Mouse (Mus musculus) kidney, adult 11 months (tissue): ENCODE measurements around the gene Ifnab.
A peak's percentile ranks its signal among the peaks of the same experiment; 100 is the strongest.

ENCODE experiments used
- DNase-seq: peaks from one replicate; pipeline ENCODE4 v3.0.0; 2022

The Ifnab gene

DNA sequence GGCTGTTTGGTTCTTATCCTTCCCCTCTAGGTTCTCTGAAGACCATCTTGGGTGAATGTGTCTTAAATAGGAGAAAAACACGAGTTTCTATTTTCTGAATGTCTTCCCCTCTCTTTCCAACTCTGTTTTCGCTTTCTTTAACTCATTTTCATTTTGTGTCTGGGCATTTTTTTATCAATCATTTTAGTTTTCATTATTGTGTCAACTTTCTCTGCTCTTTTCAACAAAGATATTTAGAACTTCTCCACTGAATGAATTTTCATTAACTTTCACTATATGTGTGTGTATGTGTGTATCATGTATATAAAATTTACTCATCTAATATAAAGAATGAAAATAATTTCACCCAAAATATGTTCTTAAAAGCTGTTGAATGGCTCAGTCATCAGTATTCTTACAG is at the start of gene Ifnab:
Gene Ifnab, minus strand, starts transcription at position 101 of the 400 bp plus-strand sequence.
- no peak for DNase-seq

DNA sequence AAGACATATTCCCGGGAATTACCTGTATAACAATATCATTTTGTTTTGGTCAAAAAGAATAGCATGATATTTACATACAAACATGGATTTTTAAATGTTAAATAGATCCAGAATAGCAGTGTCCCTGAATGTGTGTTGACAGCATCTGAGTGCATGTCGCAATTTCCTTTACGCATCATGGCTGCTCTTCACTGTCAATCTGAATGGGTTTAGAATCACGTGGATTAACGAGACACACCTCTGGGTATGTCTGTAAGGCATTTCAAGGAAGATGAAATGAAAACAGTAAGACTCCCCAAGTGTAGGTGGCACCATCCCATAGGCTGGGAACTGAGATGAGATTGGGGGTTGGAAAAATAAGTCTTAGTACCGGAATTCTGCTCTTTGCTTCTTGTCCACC is 47.9 kb upstream of the Ifnab start:
- DNase-seq, result no peak

DNA sequence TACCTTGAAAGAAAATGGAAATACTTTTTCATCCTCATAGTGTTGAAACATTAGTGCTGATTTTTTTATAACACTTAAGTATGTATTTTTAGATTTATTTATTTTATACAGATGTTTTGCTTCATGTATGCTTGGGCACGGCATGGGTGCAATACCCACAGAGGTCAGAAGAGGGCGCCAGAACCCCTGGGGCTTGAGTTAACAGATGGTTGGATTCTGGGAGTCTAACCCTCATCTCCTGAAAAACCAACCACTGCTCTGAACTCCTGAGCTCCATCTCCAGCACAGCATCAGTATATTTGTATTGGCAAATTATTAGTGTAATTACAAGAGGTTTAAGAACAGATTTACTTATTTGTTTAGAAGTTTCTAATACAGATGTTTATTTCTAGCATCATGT is 47.3 kb upstream of the Ifnab start:
- DNase-seq, result peak; percentile 55

DNA sequence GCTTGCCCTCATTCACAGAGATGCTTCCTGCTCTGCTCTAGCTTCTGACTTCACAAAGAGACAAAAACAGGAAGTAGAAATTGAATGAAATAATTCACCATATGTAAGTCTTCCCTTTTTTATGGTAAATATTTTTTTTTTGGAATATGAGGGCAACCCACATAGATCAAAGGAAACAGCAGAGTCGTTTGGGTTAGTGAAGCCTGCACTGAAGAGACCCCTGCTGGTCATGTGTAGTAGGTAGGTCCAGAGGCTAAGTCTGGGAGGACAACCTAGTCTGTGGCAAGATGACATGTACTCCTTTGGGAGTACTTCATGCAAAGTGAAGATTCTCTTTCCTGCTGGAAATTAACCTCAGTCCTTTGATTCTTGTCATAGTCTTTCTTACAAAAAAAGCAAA is 36.2 kb upstream of the Ifnab start:
- DNase-seq, result no peak

DNA sequence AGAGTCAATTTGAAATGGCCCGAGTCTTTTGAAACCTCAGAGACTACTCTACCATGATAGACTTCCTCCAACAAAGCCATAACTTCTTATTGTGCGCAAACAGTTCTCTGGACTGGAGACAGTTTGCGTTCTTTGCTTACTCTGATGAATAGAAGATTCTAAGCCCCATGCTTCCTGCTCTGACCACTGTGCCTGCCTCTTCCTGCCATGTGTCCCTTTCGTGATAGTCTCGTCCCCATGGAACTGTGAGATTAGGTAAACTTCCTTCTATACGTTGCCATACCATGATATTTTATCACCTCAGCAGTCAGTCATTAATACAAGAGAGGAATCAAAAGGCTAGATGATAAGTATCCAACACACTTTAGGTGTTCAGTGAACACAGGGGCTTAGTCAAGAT is 35.6 kb upstream of the Ifnab start:
- DNase-seq, result no peak

DNA sequence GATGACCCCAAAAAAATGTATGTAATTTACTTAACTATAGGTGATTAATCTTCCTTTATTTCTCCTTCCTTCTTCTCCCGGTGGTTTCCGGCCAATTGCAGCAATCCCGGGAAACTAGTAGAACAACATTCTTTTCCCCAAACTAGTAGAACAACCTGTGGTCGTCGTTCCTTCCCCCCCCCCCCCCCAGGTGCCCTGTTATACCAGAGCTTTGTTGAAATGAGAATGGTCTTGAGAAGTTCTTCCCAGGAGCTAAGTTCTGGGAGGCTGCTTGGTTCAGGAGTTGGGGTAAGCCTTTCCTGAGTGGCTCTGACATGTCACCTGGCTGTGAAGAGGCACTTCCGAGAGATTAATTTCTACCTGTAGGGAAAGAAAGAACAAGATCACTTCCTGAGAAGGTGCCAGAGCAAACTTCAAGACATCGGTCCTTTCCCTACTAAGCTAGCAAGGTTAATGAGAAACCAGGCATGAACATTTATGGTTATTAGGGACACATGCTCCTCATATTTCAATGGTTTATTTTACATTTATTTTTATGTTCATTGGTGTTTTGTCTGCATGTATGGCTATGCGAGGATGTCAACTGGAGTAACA is 32.4 kb upstream of the Ifnab start:
- DNase-seq, result no peak

DNA sequence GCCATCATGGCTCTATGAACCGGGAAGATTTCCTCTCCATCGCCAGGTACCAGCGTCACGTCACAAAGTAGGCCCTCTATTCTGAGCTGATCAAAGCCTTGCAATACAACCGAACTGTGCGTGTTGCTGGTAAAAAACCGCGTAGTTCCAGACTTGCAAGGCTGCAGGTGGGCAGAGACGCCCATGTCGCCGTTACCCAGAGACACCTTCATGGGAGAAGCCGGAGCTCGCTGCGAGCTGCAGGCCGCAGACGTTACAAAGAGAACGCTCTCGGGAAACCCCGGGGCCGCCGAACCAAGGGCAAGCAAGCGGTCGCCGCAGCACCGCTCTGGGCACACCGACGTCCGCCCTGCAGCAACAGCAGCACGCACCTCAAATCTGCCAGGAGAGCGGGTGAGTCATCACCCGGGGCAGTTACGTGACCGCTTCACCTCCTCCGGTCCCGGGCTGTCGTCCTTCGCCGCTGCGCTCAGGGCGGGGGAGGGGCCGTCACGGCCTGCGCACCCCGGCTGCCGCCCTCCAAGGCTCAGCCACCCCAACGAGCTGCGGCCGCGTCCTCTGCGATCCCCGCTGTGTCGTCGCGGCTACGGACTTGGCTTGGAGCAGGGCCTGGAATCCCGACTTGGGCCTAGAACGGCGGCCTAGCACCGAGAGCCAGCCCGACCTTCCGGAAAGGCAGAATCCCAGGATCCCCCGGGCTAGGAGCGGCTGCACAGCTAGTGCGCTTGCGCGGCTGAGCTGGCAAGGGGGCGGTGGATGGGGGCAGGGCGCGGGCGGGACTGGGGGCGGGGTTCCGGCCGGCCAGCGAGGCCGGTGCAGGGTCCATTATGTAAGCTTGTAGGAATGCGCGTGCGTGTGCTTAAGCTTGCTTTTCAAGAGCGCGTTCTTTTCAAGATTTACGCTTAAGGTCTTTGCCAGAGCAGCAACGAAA is 30.9 kb upstream of the Ifnab start, which contains the start of the genes Gm26566 and Klhl9:
Gene Gm26566, plus strand, starts transcription at position 15 of the 931 bp plus-strand sequence.
Gene Klhl9, minus strand, starts transcription at position 675 of the 931 bp plus-strand sequence.
- peak; percentile 91 for DNase-seq

DNA sequence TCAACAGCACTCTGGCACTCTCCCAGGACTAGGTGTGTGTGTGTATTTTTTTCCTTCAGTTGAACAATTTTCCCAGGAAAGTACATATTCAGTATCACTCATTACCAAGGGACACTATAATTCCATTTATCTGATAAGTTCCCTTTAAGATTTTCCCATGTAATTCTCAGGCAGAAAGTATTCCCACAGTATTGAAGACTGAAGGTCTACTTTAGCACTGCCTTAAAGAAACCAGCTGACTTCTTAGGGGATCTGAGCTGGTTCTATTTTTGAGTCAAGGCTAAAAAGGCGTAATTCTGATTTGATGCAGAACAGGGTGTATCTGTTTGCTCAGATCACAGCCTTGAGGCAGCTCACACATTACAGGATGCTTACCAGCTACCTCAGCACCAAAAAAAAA is 27.6 kb upstream of the Ifnab start:
- no peak for DNase-seq

DNA sequence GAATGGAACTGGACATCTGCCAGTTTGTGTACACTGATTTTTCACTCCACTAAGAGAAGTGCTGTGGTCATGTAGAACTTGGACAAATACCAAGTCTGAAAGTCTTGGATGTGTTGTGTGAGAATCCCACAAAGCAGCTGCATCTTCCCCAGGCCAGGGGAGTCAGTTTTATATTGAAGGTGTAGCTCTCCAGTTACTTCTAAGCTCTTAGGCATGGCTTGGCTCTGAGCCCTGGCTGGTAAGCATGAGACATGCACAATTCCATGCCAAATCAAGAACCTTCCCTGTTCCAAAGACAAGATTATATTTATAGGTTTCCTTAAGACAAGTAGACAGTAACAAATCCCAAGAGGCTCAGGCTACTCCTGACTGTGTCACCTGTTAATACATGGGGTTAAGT is 23.9 kb upstream of the Ifnab start:
- DNase-seq, result no peak

DNA sequence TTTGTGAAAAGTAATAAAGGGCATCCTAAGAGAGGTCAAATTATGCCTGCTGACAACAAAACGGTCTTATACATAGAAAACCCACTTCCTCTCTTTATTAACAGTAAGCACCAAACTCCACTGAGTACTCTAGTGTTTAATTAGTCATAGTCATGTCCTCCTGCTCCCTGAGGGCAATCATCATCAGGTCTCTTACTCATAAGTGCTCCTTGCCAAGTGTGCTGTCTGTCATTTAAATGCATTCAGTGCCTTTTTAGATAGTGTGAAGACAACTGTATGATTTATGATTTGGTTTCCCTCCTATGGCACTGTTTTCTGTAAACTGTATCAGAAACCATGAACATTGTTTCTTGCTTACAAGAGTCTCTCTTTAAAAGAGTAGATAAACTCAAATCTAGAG is 23.1 kb upstream of the Ifnab start:
- no peak for DNase-seq

DNA sequence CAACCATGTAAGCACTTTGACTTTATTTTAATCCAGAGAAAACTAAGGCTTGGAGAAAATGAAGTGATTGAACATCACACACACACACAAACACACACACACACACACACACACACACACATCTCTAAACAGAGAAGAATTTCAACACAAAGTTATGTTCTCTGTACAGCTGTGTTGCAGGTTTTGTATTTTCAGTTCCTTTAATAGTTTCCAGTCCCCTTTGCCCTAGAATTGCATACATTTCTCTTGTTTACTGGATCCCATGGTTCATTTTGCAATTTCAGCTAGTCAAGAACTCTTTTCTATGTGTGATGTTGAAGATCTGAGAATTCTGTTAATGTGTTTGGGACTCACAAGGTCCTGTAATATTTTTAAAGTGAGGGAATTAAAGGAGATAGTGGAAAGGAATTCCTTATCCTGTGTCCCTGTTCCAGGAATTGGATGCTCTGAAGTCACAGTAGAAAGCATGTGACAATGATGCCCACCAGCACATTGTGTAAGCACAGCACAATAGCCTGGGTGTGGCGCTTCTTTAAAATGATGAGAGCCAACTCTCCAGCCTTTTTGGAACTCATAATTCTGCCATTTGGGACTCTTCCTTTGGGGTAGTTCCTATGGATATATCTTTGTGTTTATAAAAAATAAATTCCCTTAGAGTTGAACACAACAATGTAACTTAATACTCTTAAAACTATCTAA is 16.1 kb upstream of the Ifnab start:
- no peak for DNase-seq

DNA sequence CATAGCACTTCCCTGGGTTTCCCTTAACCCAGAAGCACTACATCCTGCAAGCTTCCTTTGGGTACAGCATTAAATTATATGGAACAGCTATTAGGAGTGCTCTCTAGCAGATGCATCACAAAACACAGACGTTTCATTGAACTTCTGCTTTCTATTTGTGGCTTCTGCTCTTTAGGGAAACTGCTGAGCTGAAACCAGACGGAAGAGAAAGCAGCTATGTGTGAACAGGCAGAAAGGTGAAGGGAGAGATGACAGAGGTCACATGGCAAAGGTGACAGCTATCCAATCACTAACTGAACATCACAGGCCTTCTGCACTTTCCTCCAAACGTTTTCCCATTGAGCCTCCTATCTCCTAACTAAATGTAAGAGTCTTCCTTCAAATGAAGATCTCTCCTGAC is 14.8 kb upstream of the Ifnab start:
- no peak for DNase-seq

DNA sequence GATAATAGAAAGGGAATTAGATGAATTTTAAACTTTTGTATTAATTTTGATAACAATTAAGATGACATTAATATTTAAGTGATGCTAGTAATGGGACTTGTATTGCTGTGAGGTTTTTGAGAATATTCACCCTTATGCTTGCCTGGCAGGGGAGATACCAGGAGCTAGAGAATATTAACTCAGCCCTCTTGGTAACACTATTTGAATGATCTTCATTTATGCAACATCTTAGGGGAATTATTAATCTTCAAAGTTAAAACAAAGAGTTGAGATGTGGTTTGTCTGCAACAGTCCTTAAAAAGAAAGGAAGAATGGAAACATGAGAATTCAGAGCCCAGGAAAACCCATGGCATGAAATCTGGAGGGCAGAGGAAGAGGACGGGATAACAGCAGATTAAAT is 8.1 kb upstream of the Ifnab start:
- no peak for DNase-seq

DNA sequence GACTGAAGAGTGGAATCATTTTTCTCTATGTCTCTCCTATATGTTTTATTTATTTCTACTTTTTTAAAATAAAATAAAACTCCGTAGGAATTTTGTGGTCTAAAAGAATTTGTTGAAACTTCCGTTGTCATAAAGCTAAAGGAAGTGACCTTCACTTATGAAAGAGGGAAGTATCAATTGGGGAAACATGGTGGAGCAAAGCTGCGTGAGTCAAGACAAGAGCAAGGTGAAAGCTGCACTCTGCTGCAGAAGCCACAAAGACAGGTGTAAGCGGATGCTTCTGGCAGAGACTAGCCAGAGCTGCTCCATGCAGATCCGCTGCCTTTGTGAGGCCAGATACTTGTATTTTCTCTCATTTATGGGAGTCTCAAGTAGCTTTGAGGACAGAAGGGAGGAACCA is 7.6 kb upstream of the Ifnab start:
- DNase-seq, result no peak

DNA sequence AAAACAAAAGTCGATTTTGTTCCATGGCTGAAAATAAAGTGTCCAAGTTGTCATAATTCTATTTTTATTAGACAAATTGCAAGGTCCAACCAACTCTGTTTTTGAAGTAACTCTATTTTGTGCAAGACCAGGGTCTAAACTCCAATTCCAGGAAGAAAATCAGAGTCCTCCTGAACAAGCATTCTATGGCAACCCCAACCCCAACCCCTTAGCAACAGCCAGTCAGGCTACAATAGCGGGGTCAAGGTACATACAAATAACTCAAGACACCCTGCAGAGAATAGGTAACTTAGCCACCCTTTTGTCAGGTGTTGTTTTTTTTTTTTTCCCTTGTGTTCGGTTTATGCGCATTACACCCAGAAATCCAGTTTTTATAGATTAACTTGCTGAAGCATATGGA is 6.6 kb upstream of the Ifnab start:
- peak; percentile 27 for DNase-seq

DNA sequence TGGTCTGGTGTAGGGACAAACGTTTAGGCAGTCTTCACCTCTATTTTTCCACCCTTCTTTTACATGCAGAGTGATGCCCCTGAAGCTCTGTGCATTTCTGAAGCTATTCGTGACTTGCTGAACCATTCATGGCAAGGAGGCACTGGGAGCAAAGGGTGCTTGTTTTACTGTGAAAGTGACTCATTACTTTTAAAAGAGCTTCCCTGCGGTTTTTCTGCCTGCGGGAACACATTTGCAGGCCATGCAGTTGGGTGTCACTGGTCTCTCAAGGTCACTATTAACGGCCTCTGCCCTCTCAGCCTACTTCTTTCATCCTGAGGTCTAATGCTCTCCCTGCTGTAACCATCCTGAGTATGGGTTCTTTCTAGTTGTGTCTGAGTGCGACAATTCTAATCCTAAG is 5.9 kb upstream of the Ifnab start:
- DNase-seq, result no peak

DNA sequence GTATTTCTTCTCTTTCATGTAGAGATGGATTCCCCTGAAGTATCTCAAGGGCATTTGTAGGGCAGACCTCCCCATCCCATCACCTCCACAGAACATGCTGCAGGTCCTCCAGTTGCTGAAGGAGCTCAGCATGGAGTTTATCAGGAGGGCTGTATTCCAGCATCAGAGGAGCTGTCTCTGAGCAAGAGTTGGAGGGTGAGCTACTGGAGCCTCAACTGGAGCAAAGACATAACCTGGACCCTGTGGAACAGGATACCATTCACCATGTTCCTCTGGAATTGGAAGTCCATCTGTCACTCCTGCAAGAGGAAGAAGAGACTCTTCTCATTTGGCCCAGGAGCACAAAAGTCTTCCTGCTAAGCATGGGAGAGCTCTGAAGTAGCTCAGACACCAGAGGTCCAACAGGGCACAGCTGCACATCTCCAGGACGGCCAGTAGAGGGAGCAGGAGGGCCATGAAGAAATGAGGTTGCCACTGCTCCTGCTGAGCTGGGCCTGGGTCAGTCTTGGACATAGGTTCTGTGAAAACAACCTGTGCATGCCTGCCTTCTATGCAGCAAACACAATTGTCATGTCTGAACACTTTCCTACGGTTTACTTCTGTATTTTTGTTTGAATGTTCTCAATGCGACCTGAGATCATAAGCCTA is 5.2 kb upstream of the Ifnab start:
- DNase-seq, result peak; percentile 58

DNA sequence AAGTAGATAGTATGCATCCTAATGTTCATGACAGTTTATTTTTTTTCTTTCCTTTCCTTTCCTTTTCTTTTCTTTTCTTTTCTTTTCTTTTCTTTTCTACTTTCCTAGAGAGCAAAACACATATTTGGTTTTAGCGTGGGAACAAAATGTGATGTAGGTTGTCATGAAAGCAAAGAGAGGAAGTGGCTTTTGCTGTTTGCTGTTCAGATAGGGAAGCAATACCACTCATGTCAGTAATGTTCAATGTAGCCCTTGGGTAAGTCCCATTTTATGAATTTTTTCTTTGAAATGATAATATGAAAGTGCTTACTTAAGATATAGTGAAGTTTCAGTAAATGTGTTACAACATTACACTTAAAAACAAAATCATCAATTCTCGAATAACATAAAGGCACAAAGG is 2.2 kb upstream of the Ifnab start:
- DNase-seq, result no peak

DNA sequence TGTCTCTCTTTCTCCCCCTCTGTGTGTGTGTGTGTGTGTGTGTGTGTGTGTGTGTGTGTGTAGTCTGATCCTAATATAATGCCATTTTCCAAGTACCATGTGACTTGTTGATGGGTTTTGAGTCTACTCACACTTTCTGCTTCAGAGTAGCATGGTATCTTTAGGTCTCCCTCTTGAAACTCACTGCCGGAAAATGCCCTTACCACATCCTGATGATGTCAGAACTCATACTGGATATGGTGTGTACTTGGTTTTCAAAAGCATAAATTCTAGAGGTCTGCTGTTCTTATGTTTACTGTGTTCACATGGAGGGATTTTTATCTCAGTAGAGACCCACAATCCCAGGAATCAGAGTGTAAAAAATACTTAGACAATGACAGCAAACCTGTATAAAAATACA is 1.4 kb upstream of the Ifnab start:
- DNase-seq, result no peak

DNA sequence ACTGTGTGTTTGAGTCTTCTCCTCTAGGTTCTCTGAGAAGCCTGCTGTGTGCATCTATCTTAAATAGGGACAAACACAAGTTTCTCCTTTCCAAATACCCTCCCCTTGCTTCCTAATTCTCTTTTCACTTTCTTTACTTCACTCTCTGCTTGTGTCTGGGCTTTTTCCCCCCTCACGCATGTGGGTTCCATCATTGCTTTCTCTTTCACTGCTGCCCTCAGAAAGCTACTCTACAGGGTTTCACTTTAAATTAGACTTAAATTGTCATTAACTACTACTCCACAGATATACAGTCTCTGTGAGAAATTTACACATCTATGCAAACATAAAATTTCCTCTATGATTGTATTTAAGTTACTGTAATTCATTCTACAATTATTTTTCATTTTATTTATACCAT is 7.3 kb downstream of the Ifnab start, which contains the start of gene Ifna2:
Gene Ifna2, minus strand, starts transcription at position 101 of the 400 bp plus-strand sequence.
- no peak for DNase-seq

DNA sequence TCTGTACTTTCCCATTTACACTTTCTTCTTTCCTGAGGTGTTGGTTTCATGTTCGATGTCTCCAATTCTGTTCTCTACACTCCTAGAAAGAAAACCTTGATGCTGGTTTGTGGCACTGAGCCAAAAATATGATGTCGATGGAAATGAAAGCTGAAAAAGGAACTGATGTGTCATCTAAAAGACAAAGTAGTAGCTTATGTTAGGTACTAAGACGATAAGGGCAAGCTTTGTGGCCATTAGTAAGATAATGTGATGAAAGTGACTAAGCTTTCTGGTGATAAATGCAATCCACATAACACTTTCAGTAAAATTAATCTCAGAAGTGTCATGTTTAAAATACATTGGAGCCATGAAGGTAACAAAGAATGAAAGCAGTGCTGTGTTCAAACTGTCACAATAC is 9.8 kb downstream of the Ifnab start:
- DNase-seq, result no peak

DNA sequence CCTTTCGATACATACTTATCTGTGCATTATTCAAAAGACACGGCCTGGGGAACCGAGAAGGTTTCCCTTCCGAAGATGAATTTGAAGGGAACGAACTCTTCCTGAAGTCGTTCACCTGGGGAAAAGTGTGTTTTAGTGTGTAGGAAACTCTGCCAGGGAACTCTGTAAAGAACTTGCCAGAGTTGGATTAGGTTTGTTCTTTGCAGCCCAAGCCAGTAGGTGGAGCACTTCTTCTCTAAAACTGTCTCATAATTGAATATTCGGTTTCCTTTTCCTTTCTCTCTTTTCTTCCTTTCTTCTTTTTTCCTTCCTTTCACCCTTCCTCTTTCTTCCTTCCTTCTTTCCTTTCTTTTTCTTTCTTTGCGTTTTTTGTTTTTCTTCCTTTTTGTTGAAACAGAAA is 10.8 kb downstream of the Ifnab start:
- no peak for DNase-seq

DNA sequence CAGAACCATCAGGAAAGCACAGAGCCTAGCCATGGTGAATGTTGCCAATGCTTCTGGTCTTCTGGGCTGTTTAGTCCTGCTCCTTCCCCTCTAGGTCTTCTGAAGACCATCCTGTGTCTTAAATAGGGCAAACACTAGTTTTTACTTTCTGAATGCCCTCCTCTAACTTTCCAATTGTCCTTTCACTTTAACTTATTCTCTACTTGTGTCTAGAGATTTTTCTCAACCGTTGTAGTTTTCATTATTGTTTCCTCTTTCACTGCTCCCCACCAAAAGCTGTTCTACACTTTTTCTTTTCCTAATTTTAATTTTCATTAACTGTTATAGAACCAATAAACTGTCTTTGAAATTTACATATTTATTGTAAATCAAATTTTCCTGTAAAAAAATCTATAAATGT is 14.3 kb downstream of the Ifnab start, which contains the start of gene Ifna16:
Gene Ifna16, minus strand, starts transcription at position 101 of the 400 bp plus-strand sequence.
- no peak for DNase-seq
